Mouse (Mus musculus) intestine, embryonic 14.5 days (tissue): Measurements from ENCODE around the gene Tnk1. TPM values are rescaled to one million over a fixed set of nuclear protein-coding genes. Genes with fewer than 3 reads are reported as not detected.

Experiments used
- ATAC-seq: fragments of 200-750 bp; cut with Nextera tagmentation; replicated peaks from 2 replicates; pipeline ENCODE4 v1.8.0; 2017; ENCODE audit warnings: low read depth, moderate number of reproducible peaks, moderate TSS enrichment, moderate library complexity; ENCODE audit not compliant: low FRiP score, low TSS enrichment
- DNase-seq: peaks from one replicate; pipeline ENCODE4 v3.0.0-alpha.2; 2018; ENCODE audit warnings: low spot score
- H3K27ac ChIP-seq: fragments of 300-500 bp; sonication (generic); 2 replicates; pipeline ENCODE4 v1.5.1; 2014; ENCODE audit warnings: low read depth, mild to moderate bottlenecking, control low read depth
- H3K27me3 ChIP-seq: fragments of 300-500 bp; sonication (generic); replicated peaks from 2 replicates; pipeline ENCODE4 v1.6.1; 2014; ENCODE audit warnings: low read length, control low read depth; ENCODE audit not compliant: control insufficient read depth, insufficient read depth
- H3K36me3 ChIP-seq: fragments of 300-500 bp; sonication (generic); 2 replicates; pipeline ENCODE4 v1.6.1; 2014; ENCODE audit warnings: low read length, control low read depth; ENCODE audit not compliant: control insufficient read depth, insufficient read depth
- H3K4me1 ChIP-seq: fragments of 300-500 bp; sonication (generic); replicated peaks from 2 replicates; pipeline ENCODE4 v1.6.1; 2014; ENCODE audit warnings: low read length, control low read depth, mixed read lengths; ENCODE audit not compliant: control insufficient read depth, insufficient read depth
- H3K4me2 ChIP-seq: fragments of 300-500 bp; sonication (generic); 2 replicates; pipeline ENCODE4 v1.6.1; 2014; ENCODE audit warnings: low read length
- H3K4me3 ChIP-seq: fragments of 300-500 bp; sonication (generic); 2 replicates; pipeline ENCODE4 v1.5.1; 2014; ENCODE audit warnings: low read depth, low read length, control low read depth, mixed read lengths
- H3K9ac ChIP-seq: fragments of 300-500 bp; sonication (generic); 2 replicates; pipeline ENCODE4 v1.6.1; 2014; ENCODE audit warnings: mild to moderate bottlenecking, low read length
- H3K9me3 ChIP-seq: fragments of 300-500 bp; sonication (generic); 2 replicates; pipeline ENCODE4 v1.6.1; 2016; ENCODE audit warnings: low read length, control low read depth; ENCODE audit not compliant: control insufficient read depth
- WGBS: fragments of 180-500 bp; shearing (Covaris S2); extraction: QIAGEN DNeasy Blood & Tissue Kit; methylation state at CpG from one replicate; pipeline ENCODE4 v1.1.7; 2014; 5-methylcytosine and 5-hydroxymethylcytosine counted together
- polyA plus RNA-seq: library from polyadenylated mRNA; unstranded; fragments of >200 nt; fragmentation: Nextera tagmentation; extraction: Ambion mirVana; gene quantifications from 2 replicates; pipeline ENCODE4 v1.2.1, GENCODE M21; 2014

Gene Tnk1
- polyA plus RNA-seq, 1 experiment from 2014 or later = 12.2 TPM

DNA sequence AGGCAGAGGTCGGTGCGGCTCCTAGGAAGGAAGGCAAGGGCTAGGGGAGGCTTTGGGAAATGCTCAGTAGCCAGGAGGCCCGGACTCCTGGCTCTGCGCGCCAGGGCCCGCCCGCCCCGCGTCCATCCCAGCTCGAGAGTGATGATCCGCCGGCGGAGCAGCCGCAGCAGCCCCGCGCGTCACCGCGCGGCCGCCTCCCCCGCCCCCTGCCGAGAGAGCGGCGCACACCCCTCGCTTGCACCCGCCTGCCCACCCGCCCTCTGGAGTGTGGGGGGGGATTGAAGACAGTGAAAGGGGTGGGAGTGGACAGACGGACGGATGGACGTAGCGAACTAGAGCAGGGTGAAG lies 21.0 kb downstream of the Tnk1 start, which contains the start of gene Nlgn2:
Nlgn2 (minus strand) TSS at position 181 of the 348 bp plus-strand sequence.
- Histone ChIP-seq H3K27ac (peak within 1 kb of the TSS; percentile 83), H3K27me3 (no peaks in the 10 kb centered on the region), H3K9ac (peak within 1 kb of the TSS; percentile 64), H3K4me2 (peak within 1 kb of the TSS; percentile 77), H3K36me3 (peaks cover 14% of the 10 kb centered on the region), H3K4me3 (peak within 1 kb of the TSS; percentile 79), H3K4me1 (peaks cover 32% of the 10 kb centered on the region), H3K9me3 (no peaks in the 10 kb centered on the region)
- peak; percentile 74 for ATAC-seq
- WGBS = 0% methylated on average over 30 of the region's 32 CpGs
- DNase-seq = no peak

- peaks cover 20% of the 10 kb centered on the region for H3K36me3 ChIP-seq
- ATAC-seq (peak; percentile 0; the same call in 1 of the 2 replicates), DNase-seq (peak; percentile 83)
- WGBS = 2% methylated on average over 51 of the region's 52 CpGs
- H3K27ac ChIP-seq = peak overlapping the region; percentile 78
- no peaks in the 10 kb centered on the region for H3K9me3 ChIP-seq
- peaks cover 32% of the 10 kb centered on the region for H3K4me1 ChIP-seq
- H3K4me2 ChIP-seq = peak overlapping the region; percentile 77
- no peaks in the 10 kb centered on the region for H3K27me3 ChIP-seq
- peak overlapping the region; percentile 79 for H3K4me3 ChIP-seq
- H3K9ac ChIP-seq = peak overlapping the region; percentile 62
Measured at GRCm38 (mm10) chr11:69836703-69837576, 21.6 kb downstream of the Tnk1 start.

DNA sequence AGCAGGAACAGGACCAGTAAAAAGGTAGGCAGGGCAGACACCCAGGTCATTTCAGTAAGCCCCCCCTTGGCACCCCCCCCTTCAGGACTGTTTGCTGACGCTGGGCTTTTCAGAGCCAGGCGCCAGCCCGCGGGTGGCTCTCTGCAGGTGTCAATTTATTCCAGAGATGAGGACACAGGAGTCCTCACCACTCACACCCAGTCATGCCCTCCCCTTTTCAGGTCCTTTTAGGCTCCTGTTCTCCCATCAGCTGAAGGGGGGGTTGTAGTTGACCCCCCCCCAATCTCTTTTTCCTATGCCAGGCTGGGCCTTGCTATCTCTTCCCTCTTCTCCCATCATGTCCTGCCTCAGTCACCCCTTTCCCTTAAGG lies 22.6 kb downstream of the Tnk1 start:
- Histone ChIP-seq H3K4me3 (peak overlapping the region; percentile 79), H3K9me3 (no peaks in the 10 kb centered on the region), H3K4me1 (peaks cover 32% of the 10 kb centered on the region), H3K9ac (no peak overlapping the region), H3K4me2 (peak overlapping the region; percentile 77), H3K36me3 (peaks cover 20% of the 10 kb centered on the region), H3K27ac (no peak overlapping the region), H3K27me3 (no peaks in the 10 kb centered on the region)
- no peak for DNase-seq
- 19% methylated on average over 4 of the region's 4 CpGs for WGBS
- no peak for ATAC-seq

DNA sequence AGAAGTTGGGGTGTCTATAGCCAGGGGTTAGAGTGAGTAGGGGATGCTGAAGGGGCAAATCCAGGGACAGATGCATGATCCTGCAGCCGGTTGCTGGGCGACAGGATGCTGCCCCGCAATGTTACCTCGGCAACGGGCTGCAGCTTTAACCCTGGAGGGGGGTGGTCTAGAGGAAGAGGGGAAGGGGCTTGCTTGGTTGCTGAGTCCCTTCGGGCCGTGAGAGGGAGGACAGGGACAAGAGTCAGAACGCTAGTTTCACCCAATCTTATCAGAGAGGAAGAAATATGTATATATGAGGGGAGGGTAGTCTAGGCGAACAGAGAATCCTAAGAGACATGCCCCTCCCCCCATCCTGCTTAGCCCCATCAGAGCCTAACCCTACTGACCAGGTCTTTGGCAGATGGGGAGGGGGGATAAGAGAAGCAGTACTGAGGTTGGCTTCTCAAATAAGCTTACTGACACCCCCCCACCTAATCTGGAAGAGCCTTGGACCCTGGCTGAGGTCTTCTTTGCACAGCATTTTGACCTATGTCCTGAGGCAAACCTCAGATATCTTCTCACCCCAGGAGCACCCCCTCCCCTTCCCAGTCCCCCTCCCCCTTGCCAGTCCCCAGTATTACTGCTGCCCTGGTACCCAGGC lies 23.1 kb downstream of the Tnk1 start:
- H3K27ac ChIP-seq = no peak overlapping the region
- ATAC-seq = no peak
- no peak overlapping the region for H3K9ac ChIP-seq
- peaks cover 32% of the 10 kb centered on the region for H3K4me1 ChIP-seq
- peaks cover 20% of the 10 kb centered on the region for H3K36me3 ChIP-seq
- WGBS = 19% methylated on average over 9 of the region's 9 CpGs
- H3K9me3 ChIP-seq = no peaks in the 10 kb centered on the region
- no peaks in the 10 kb centered on the region for H3K27me3 ChIP-seq
- H3K4me2 ChIP-seq = peak overlapping the region; percentile 77
- peak overlapping the region; percentile 79 for H3K4me3 ChIP-seq
- no peak for DNase-seq

DNA sequence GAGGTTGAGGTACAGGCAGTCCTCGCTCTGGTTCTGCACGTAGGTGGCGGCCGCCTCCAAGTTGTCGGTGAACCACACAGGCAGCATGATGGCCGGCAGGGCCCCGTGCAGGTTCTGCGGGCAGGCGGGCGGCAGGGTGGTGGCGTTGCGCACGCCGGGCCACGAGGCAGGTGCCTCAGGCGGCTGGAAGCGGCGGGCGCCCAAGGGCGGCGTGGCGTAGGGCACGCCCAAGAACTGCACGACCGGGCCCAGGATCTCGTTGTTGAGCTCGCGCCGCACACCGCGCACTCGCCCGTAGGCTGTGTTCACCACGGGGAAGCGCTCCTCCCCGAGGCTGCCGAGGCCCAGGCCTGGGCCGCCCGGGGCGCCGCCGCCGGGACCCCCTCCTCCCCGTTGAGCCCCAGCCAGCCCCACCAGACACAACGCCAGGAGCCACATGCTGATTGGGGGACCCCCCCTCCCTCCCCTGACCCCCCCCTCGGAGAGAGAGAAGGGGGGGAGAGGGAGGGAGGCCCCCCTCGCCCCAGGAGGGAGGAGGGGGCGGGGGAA lies 24.5 kb downstream of the Tnk1 start:
- Histone ChIP-seq H3K4me1 (peaks cover 28% of the 10 kb centered on the region), H3K36me3 (peaks cover 20% of the 10 kb centered on the region), H3K27me3 (no peaks in the 10 kb centered on the region), H3K4me3 (peak overlapping the region; percentile 79), H3K27ac (peak overlapping the region; percentile 11; the same call in 1 of the 2 replicates), H3K9ac (peak overlapping the region; percentile 60), H3K4me2 (peak overlapping the region; percentile 77), H3K9me3 (no peaks in the 10 kb centered on the region)
- WGBS = 16% methylated on average over 31 of the region's 48 CpGs
- ATAC-seq (no peak), DNase-seq (peak; percentile 70)

GRCm38 (mm10) chr11:69833554-69833953 lies 25.0 kb downstream of the Tnk1 start:
- H3K4me2 ChIP-seq = peak overlapping the region; percentile 77
- no peaks in the 10 kb centered on the region for H3K27me3 ChIP-seq
- peak overlapping the region; percentile 60; the same call in 1 of the 2 replicates for H3K9ac ChIP-seq
- H3K4me1 ChIP-seq = peaks cover 25% of the 10 kb centered on the region
- DNase-seq (no peak), ATAC-seq (no peak)
- peaks cover 22% of the 10 kb centered on the region for H3K36me3 ChIP-seq
- peak overlapping the region; percentile 79 for H3K4me3 ChIP-seq
- 0 out of 2 replicates have a peak overlapping the region, but pooled peaks have one; percentile 11 for H3K27ac ChIP-seq
- 55% methylated on average over 8 of the region's 8 CpGs for WGBS
- no peaks in the 10 kb centered on the region for H3K9me3 ChIP-seq

- 0 out of 2 replicates have a peak, but pooled peaks cover 4% of the 10 kb centered on the region for H3K4me1 ChIP-seq
- no peaks in the 10 kb centered on the region for H3K9me3 ChIP-seq
- ATAC-seq (no peak; the same call in 1 of the 2 replicates), DNase-seq (no peak)
- 65% methylated on average over 5 of the region's 5 CpGs for WGBS
- H3K9ac ChIP-seq = no peak overlapping the region
- H3K36me3 ChIP-seq = peaks cover 67% of the 10 kb centered on the region
- no peak overlapping the region for H3K4me2 ChIP-seq
- H3K27me3 ChIP-seq = no peaks in the 10 kb centered on the region
- no peak overlapping the region for H3K4me3 ChIP-seq
- no peak overlapping the region for H3K27ac ChIP-seq
Measured at GRCm38 (mm10) chr11:69828832-69829231, 29.7 kb downstream of the Tnk1 start.

DNA sequence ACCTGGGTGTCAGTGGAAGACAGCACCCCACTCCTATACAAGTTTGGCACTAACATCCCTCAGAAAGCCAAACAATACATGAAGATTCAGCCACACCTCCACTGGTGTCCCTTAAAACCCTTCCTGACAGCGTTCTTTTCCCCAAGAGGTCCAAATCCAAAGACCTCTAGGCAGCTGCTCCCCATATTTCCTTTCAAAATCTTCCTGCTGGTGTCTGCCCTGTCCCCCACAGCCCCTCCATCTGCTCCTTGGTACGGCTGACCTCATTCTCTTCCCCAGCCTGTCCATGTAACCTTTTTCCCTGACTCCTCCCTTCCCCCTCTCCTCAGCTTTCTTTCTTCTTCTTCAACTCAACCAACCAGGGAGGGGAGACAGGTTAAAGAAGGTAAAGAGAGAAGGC lies 35.1 kb downstream of the Tnk1 start:
- Histone ChIP-seq H3K27ac (no peak overlapping the region), H3K9me3 (no peaks in the 10 kb centered on the region), H3K9ac (no peak overlapping the region), H3K4me1 (no peaks in the 10 kb centered on the region), H3K4me2 (no peak overlapping the region), H3K36me3 (peaks cover 45% of the 10 kb centered on the region), H3K27me3 (no peaks in the 10 kb centered on the region), H3K4me3 (no peak overlapping the region)
- 87% methylated on average over 2 of the region's 2 CpGs for WGBS
- DNase-seq (no peak), ATAC-seq (no peak)
